ENCODE assay signal across 9 mouse cellular contexts in the genomic region with DNA sequence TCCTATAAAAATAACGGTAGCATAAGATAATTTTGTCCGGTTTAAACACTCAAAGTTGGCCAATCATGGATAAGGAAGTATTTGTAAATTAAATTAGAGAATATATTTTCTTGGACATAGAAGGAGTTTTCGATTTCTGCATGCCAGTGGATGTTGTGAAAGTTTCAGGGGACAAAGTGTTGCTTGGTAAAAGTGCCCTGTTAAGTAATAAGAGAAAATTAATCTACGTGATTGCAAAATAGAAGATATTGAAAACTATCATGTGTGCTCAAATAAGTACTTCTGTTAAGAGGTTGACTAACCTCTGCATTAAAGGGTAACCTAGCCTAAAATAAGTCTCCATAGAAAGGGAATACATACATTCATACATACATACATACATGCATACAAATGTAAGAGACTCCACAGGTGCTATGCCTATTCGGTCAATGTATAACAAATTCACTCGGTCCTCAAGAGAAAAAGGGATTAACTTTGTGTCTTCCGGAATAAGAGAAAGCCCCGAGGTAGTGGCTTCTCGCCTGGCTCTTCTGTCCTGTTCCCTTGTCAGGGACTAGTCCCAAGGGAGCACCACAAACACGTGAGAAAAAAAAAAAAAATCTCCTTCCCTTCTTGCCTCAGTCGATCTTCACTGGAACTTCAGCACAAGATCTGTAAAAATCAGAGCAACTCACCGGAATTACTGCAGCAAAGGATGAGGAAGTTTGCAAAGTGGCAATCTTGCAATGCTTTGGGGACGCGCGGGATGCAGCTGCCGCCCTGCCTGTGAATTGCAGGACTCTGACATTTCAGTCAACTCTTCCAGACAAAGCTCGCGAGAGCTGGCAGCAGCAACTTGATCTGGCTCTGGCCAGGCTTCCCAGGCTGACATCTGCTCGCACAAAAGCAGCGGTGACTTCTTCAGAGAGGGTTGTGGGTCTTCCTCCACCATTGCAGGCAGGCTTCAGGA. TPM values are rescaled to one million over a fixed set of nuclear protein-coding genes. Genes with fewer than 3 reads are reported as not detected.
DNase-seq lines count a peak whose midpoint lies in the region; ATAC-seq and TF ChIP-seq lines count a peak whose summit lies in the region.
"Had no signal": no experiment of that assay in that cellular context is flagged by ENCODE, and none has a peak within 500 bp of the region (broad histone marks: within the 10 kb centered on the region; RNA-seq: fewer than 3 reads in every experiment).

No protein-coding gene starts in this region.

- 16% methylated on average over 20 of the region's 20 CpGs for WGBS in cerebellum, adult 2 months
- 20% methylated on average over 20 of the region's 20 CpGs for WGBS in hindbrain, embryonic 11.5 days

- no peaks in the 10 kb centered on the region for H3K9me3 ChIP-seq in ES-Bruce4 (replicated peaks; ENCODE audit: control insufficient read depth, insufficient read depth, low read length, poor library complexity, severe bottlenecking)
- H3K9me3 ChIP-seq in hindbrain, embryonic 11.5 days (ENCODE audit: control insufficient read depth, low read length), result no peaks in the 10 kb centered on the region

- H3K27ac ChIP-seq in ES-Bruce4 (ENCODE audit: insufficient read depth, low read length), result no peak overlapping the region
- H3K27ac ChIP-seq in cerebellum, adult 2 months (ENCODE audit: insufficient read depth, low read length), result no peak overlapping the region
- no peak overlapping the region for H3K27ac ChIP-seq in hindbrain, embryonic 11.5 days (ENCODE audit: low read depth, low read length)

- peak; percentile 13 to 16 for DNase-seq in cerebellum, adult 2 months
- DNase-seq in frontal cortex, postnatal 10 days (ENCODE audit: low spot score in 2 of 2), result peak; percentile 10 to 40
- peak; percentile 80 for DNase-seq in hindbrain, embryonic 11.5 days (ENCODE audit: low spot score)
- DNase-seq in layer of hippocampus, postnatal 36 days, result peak; percentile 29 to 40
- DNase-seq in lung, postnatal 10 days, result peak; percentile 85
- DNase-seq in right cerebral cortex, postnatal 10 days (ENCODE audit: low spot score in 2 of 2), result peak; percentile 60 to 62
- no peak for DNase-seq in natural killer cell, adult 2 months (ENCODE audit: low spot score in 2 of 2)

- H3K9ac ChIP-seq in ES-Bruce4 (ENCODE audit: low read depth, poor library complexity, severe bottlenecking), result peak overlapping the region; percentile 18; the same call in 1 of the 2 replicates
- H3K9ac ChIP-seq in hindbrain, embryonic 11.5 days (ENCODE audit: low read depth, low read length), result peak overlapping the region; percentile 50; the same call in 1 of the 2 replicates

- no peaks in the 10 kb centered on the region for H3K4me1 ChIP-seq in ES-Bruce4 (ENCODE audit: control insufficient read depth, insufficient read depth, low read length)
- H3K4me1 ChIP-seq in cerebellum, adult 2 months (ENCODE audit: control insufficient read depth, insufficient read depth, low read length), result no peaks in the 10 kb centered on the region
- H3K4me1 ChIP-seq in hindbrain, embryonic 11.5 days (replicated peaks; ENCODE audit: control insufficient read depth, insufficient read depth, low read length), result no peaks in the 10 kb centered on the region

- 0 out of 2 replicates have a peak, but pooled peaks have one; percentile 32 for TF ChIP-seq EP300 in ES-Bruce4 (IDR thresholded peaks at IDR 0.05; ENCODE audit: insufficient read depth, low read depth, low read length)

- no peaks in the 10 kb centered on the region for H3K36me3 ChIP-seq in ES-Bruce4 (ENCODE audit: control insufficient read depth, insufficient read depth, low read length, poor library complexity, severe bottlenecking)
- H3K36me3 ChIP-seq in hindbrain, embryonic 11.5 days (ENCODE audit: control insufficient read depth, insufficient read depth, low read length), result no peaks in the 10 kb centered on the region

- no peak for TF ChIP-seq POLR2A in ES-Bruce4 (IDR thresholded peaks at IDR 0.05; ENCODE audit: insufficient read depth, low read length)
- no peak for TF ChIP-seq POLR2A in cerebellum, adult 2 months (IDR thresholded peaks at IDR 0.05; ENCODE audit: borderline replicate concordance, insufficient read depth, low read length)

- no peaks in the 10 kb centered on the region for H3K27me3 ChIP-seq in ES-Bruce4 (ENCODE audit: control insufficient read depth, insufficient read depth, low read length, poor library complexity, severe bottlenecking)
- no peaks in the 10 kb centered on the region for H3K27me3 ChIP-seq in cerebellum, adult 2 months (ENCODE audit: control insufficient read depth, insufficient read depth, low read length)
- no peaks in the 10 kb centered on the region for H3K27me3 ChIP-seq in hindbrain, embryonic 11.5 days (ENCODE audit: control insufficient read depth, insufficient read depth, low read length)

- peak overlapping the region; percentile 47 for H3K4me2 ChIP-seq in hindbrain, embryonic 11.5 days (replicated peaks; ENCODE audit: low read depth, low read length)

- no peak for TF ChIP-seq CTCF in ES-Bruce4 (IDR thresholded peaks at IDR 0.05; ENCODE audit: low read depth, low read length)
- no peak for TF ChIP-seq CTCF in cerebellum, adult 2 months (IDR thresholded peaks at IDR 0.05; ENCODE audit: borderline replicate concordance, insufficient read depth, low read depth, low read length)

- H3K4me3 ChIP-seq in ES-Bruce4 (ENCODE audit: low read depth, low read length), result peak overlapping the region; percentile 65
- H3K4me3 ChIP-seq in cerebellum, adult 2 months (replicated peaks; ENCODE audit: insufficient read depth, low read depth, low read length), result peak overlapping the region; percentile 34
- peak overlapping the region; percentile 37 for H3K4me3 ChIP-seq in hindbrain, embryonic 11.5 days (ENCODE audit: low read depth, low read length)

- peak; percentile 93 for ATAC-seq in hindbrain, embryonic 11.5 days (ENCODE audit: low FRiP score)

RNA-seq across cellular contexts. Expression of a gene that starts 0.5 kb away (rescaled TPM):
- polyA plus RNA-seq in ES-Bruce4 (2011; ENCODE audit: insufficient read depth, insufficient read length, low read depth, missing spikeins), result 0.48 and 0.67 TPM in 2 replicates
- 2.0 TPM in 2 replicates for polyA plus RNA-seq in cerebellum, adult 2 months (2012; rRNA removed)
- 2.1 and 3.5 TPM in 2 replicates for polyA plus RNA-seq in hindbrain, embryonic 11.5 days (2014; fragmentation: Nextera tagmentation; extraction: Ambion mirVana)
- 1 to 10 TPM; 3.7 to 5.5 TPM for total RNA-seq in layer of hippocampus, postnatal 36 days (2021)
- total RNA-seq: MEL had no signal

Comparison
In these comparisons a context has a peak if more than half of its experiments do, and no peak if none do; other contexts are left out.
1. DNase-seq: peak in cerebellum, adult 2 months (2 of 2), frontal cortex, postnatal 10 days (2 of 2), hindbrain, embryonic 11.5 days (single experiment), layer of hippocampus, postnatal 36 days (2 of 2), lung, postnatal 10 days (single experiment) and right cerebral cortex, postnatal 10 days (2 of 2); none in natural killer cell, adult 2 months (0 of 2).
2. Peak in every context shown above with its lines, with median percentiles within 50 percentile points of each other: H3K4me3 ChIP-seq.